Mouse (Mus musculus) spleen, postnatal 10 days (tissue): ENCODE measurements around the gene Camk1d.
A peak's percentile ranks its signal among the peaks of the same experiment; 100 is the strongest.

Experiments
- DNase-seq, 2 experiments: peaks; one replicate each; pipeline ENCODE4 v3.0.0; 2021 to 2022; ENCODE audit warnings: low spot score in 2 of 2

Gene Camk1d

DNA sequence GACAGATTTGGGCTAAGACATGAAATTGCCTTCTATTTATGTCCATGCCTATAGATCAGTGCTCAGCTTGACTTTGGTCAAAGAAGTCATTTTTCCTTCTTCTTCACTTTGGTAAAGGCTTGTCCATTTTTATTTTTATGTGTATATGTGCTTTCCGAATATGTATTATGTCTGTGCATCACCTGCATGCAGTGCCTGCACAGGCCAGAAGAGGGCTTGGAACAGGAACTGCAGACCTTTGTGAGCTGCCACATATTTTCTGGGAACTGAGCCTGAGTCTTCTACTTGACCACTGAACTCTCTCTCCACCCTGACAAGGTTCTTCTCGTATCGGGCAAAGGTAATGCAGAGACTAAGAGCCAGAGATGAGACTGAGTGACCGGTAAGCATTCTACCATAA, 236.1 kb downstream of the Camk1d start:
- peak in 1 of 2 experiments; percentile 40 for DNase-seq

- DNase-seq: no peak
Measured at GRCm38 (mm10) chr2:5477525-5477924, 236.8 kb downstream of the Camk1d start.

GRCm38 (mm10) chr2:5469366-5469941, 244.9 kb downstream of the Camk1d start:
- no peak for DNase-seq

DNA sequence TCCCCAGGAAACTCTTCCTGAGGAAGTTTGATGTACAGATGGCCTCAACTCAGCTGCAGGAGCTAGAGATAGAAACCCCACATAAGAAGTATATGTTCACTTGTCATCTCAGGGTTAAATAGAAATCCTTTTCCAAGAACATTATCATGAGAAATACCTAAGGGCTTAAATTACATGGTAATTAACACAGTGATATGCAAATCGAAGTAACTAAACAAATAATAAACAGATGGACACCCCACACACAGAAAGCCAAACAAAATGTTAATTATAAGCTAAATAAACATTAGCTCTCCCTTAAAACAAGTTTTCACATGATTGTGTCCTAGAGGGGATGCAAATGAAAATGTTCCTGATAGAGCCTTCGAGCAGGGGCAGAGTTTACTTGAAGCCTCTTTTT, 246.8 kb downstream of the Camk1d start:
- DNase-seq: no peak

DNA sequence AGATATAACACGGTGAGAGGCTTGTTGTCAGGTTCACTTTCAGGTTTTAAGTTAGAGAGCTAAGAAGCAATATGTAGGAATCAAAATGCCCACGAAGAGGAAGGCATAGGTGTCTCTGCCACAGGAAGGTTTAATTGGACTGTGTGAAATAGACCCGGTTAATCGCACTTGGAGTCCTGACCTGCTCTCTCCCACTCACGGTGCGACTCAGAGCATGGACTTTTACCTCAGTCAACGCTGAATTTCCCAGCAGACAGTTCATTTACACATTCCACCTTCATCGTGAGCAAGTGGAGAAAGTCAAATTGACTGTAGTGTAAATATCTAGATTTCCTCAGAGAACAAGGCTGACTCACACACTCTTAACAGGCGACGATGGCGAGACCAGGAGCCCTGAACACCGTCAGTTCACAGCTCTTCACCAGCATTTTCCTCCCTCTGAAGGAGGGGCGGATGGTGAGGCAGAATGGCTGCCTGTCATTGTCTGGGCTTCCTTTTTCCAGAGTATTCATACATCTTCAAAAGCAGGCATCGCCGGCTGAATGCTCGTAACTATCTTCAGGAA, 255.6 kb downstream of the Camk1d start:
- DNase-seq: no peak

GRCm38 (mm10) chr2:5458075-5458494, 256.2 kb downstream of the Camk1d start:
- DNase-seq: no peak

- peak in 1 of 2 experiments; percentile 63 for DNase-seq
Measured at GRCm38 (mm10) chr2:5456108-5456507, 258.2 kb downstream of the Camk1d start.

DNA sequence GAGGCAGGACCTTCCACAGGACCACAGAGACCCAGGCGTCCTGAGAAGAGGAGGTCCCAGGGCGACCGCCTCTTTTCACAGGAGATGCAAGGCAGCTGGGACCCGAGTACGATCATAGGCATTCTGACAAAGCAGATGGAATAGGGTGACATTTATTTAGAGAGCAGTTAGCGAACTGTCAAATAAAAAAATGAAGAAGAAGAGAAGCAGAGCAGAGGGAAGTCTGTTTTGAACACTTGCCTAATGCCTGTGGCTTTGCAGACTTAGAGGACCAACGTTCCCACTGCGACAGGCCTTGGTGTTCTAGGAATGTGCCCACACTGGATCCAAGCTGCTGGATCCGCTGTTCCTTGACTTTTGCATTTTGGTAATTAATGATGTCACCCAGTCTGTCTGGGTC, 259.5 kb downstream of the Camk1d start:
- no peak for DNase-seq

DNA sequence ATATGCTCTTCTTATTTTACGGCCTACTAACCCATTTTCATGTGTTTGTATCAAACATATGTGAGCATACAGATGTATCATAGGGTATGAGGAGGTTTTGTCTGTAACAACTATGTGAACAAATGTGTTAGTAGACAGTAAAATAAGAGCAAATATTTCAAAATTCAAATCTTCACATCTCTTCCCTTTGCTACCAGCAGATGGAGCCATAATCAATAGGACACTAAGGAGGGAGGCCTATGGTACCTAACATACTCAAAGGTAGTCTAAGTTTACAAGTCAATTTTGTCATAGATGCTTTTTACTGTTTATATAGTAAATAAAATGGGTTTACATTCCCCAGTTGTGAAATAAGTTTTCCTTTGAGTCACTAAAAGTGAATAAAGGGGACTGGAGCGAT, 262.7 kb downstream of the Camk1d start:
- DNase-seq: no peak

- no peak for DNase-seq
Measured at GRCm38 (mm10) chr2:5445357-5445756, 269.0 kb downstream of the Camk1d start.

DNA sequence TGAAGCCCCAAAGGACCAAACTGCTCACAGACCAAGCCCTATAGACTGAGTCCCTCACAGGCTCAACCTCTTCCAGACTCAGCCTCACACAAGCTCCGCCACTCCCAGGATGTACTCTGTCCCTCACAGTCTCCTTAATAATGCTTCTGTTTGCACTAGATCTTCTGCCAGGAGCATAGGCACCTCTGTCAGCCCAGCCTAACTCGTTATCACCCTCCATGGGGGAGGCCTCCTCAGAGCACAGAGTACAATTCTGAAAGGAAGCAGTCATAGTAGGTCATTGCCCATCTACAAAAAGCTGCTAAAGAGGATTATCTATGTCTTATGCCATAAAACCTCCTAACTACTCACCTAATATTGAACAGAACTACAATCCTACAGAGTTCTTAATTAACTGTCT, 276.6 kb downstream of the Camk1d start:
- no peak for DNase-seq

DNA sequence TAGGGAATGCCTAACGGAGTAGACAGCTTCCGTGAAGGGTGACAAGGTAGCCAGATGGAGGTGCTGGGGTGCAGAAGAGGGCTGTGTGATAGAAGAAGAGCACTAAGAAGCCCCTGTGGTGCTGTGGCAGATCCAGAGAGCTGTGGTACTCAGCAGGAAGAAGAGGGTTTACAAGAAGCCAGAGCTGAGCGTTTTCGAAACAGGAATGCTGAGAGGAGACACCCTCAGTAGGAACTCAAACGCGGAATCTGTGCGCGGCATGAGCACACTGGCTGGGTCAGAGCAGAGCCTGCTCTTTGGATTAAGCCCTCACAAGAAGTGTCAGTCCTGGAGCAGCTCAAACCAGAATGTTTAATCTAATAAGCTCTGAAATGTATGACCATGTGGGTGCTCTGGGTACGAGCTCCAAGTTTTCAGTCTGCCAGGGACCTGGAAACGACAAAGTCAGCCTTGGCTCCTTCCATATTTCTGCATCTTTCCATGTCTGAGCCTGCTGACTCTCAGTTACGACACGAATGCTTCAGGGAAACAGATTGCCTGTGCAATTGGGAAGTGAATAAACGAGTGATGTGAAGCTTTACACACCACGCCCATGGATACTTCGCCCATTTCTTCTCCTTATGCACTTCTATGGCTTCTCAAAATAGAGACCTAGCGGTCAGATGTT, 278.6 kb downstream of the Camk1d start:
- no peak for DNase-seq

DNA sequence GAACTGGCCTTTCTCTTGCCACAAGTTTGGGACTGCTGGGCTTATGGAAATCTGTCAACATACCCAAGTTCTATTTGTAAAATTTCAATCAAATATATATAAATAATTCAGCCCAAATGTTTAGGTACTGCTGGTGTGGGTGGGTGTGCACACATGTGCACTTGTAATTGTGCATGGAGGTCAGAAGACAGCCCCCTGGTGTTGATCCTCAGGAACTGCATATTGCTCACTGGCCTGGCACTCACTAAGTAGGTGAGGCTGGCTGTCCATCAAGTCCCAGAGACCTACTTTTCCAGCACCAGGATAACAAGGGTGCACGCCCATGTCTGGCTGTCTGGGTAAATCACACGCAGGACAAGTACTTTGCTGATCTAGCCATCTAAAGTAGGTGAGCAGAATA, 283.0 kb downstream of the Camk1d start:
- DNase-seq: peak in 1 of 2 experiments; percentile 26

DNA sequence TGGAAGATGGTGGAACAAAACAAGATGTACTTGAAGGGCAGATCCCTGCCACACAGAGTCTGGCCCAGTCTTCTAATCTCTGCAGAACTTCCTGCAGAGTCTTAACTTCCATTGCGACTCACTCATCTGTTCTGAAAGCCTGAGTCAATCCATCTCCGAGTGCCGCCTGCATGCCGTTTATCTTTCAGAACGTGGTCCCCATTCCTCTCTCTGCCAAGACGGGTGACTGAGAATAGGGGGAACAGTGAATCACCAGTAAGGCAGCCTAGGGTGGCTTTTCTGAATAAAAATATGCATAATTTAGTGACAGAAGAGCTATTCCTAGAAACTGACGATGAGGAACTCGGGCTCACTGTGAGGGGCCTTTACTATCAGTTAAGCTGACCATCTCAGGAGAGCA, 284.4 kb downstream of the Camk1d start:
- DNase-seq: no peak

DNA sequence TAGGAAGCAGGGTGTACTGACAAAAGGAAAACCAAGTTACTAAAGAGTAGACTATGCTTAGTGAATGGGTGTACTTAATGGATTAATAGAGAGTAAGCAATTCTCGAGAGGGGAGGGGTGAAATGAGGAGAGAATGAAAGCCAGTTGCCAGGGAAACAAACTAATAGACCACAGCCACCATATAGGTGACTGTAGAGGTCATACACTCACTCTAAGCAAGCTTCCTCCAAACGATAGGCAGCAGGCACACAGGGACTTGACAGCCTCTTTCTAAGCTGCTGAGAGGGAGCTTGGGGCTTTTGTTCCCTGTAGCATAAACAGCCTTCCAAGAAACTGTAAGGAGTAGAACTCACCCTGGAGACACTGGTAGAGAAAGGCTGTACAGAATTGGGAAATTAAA, 288.2 kb downstream of the Camk1d start:
- no peak for DNase-seq

- no peak for DNase-seq
Measured at GRCm38 (mm10) chr2:5425612-5426011, 288.7 kb downstream of the Camk1d start.

GRCm38 (mm10) chr2:5420621-5421196, 293.6 kb downstream of the Camk1d start:
- no peak for DNase-seq

GRCm38 (mm10) chr2:5418802-5419201, 295.5 kb downstream of the Camk1d start:
- no peak for DNase-seq

- peak in 1 of 2 experiments; percentile 27 for DNase-seq
Measured at GRCm38 (mm10) chr2:5417158-5418032, 296.9 kb downstream of the Camk1d start.

- DNase-seq: no peak
Measured at GRCm38 (mm10) chr2:5411774-5412173, 302.5 kb downstream of the Camk1d start.

DNA sequence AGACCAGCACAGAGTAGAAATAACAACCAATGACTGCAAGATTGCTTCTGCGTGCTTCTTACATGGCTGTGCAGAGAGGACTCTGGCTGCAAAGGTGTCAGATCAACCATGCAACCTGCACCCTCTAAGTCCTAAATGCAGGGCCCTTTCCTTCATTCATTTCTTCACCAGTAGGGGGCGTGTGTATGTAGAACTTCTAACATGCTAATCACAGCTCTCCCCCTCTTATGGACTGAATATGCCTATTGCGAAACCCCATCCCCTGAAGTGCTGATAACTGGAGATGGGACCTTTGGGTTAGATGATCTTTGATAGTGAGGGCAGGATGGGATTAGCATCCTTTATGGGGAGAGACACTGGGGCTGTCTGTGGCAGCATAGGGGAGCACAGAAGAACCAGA, 310.5 kb downstream of the Camk1d start:
- DNase-seq: peak in 1 of 2 experiments; percentile 48

- DNase-seq: no peak
Measured at GRCm38 (mm10) chr2:5402036-5402435, 312.3 kb downstream of the Camk1d start.
